Mouse (Mus musculus) embryonic stem cell, embryonic (primary cell): ENCODE results near the gene Efhc1.

Experiments
- CTCF ChIA-PET, 4 experiments: fragments of 300-600 bp in 2 of 4; fragments of 350-600 bp in 2 of 4; sonication (Branson Sonifier 250); formaldehyde crosslinking; loops; one replicate each; lab custom pipeline; 2022; ENCODE audit warnings: inconsistent platforms in 2 of 4; lab: Charles Lee
- POLR2A ChIA-PET, 4 experiments: fragments of 300-600 bp in 2 of 4; fragments of 350-600 bp in 2 of 4; sonication (Branson Sonifier 250); formaldehyde crosslinking; loops; one replicate each; lab custom pipeline; 2022; ENCODE audit warnings: antibody characterized with exemption in 4 of 4, inconsistent platforms in 1 of 4; lab: Charles Lee

Gene Efhc1

GRCm38 (mm10) chr1:20935106-20935505 lies 16.3 kb upstream of the Efhc1 start:
- POLR2A ChIA-PET, result interaction anchor here in 2 of 4 experiments (1.1 to 1.4 kb wide), 3 partner anchors 12 to 39 kb away, joined by 3 read pairs; no protein-coding TSS in a partner anchor
- CTCF ChIA-PET, result interaction anchor here (0.7 to 1.6 kb wide), 9 partner anchors 9 to 409 kb away, joined by 3 to 6 read pairs (median 3); partner anchors contain the start of gene Tmem14a (in 1 of the 4)

DNA sequence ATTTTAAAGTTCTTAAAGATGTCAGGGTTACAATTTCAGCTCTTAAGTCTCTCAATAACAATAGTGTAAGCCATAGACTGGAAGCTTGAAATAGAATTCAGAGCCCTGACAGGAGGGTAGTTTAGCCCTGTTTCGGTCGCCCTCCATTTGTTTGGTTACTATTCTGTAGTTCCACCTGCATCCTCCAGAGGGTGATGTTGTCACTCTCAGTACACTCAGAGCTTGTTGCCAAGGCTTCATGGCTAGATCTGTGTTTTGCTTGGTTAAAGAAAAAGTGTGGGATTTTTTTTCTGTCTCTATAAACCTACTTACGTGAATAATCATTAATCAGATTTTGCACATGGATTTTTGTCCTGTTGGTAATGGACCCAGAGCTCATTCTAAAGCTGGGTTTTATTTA lies 12.4 kb upstream of the Efhc1 start:
- POLR2A ChIA-PET, result interaction anchor here in 3 of 4 experiments (0.7 to 2.1 kb wide), 9 partner anchors 12 to 1421 kb away, joined by 3 to 7 read pairs (median 4); no protein-coding TSS in a partner anchor
- CTCF ChIA-PET, result interaction anchor here (0.5 to 2.9 kb wide), 46 partner anchors 9 to 1442 kb away, joined by 3 to 14 read pairs (median 4); partner anchors contain the start of genes Efhc1 (in 2 of the 4), Paqr8 (in 1 of the 4) and Tmem14a (in 1 of the 4)

DNA sequence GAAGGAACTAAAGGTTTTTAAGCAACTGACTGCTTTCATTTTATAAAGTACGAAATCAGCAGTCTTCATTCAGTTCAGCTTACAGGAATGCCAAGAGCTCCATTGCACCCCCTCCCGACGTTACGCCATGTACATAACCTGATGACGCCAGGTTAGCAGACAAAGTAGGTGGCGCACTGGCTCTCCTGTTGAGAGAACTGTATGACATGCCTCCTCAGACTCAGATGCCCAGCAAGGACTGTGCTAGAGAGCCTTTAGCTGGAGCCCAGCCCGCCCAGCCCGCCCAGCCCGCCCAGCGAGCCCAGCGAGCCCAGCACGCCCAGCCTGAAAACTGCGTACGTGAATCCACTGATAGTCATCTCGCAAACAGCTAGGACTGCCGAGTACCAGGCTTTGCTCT lies 11.3 kb upstream of the Efhc1 start:
- ChIA-PET CTCF (interaction anchor here (0.6 to 2.9 kb wide), 29 partner anchors 11 to 240 kb away, joined by 3 to 14 read pairs (median 5); partner anchors contain the start of gene Efhc1 (in 2 of the 4)), POLR2A (interaction anchor here in 2 of 4 experiments (0.6 to 2.1 kb wide), 12 partner anchors 10 to 226 kb away, joined by 3 to 7 read pairs (median 4); partner anchors contain the start of gene Paqr8 (in 1 of the 2))

- POLR2A ChIA-PET, result interaction anchor here in 1 of 4 experiments (0.9 to 1.0 kb wide), 2 partner anchors 9 to 35 kb away, joined by 3 to 8 read pairs; no protein-coding TSS in a partner anchor
Observed at GRCm38 (mm10) chr1:20941322-20941721, 10.1 kb upstream of the Efhc1 start.

GRCm38 (mm10) chr1:20941857-20942256 lies 9.6 kb upstream of the Efhc1 start:
- ChIA-PET POLR2A (interaction anchor here in 1 of 4 experiments (0.6 to 0.9 kb wide), 2 partner anchors 35 to 55 kb away, joined by 3 read pairs; no protein-coding TSS in a partner anchor), CTCF (interaction anchor here in 1 of 4 experiments (1.5 kb wide), 1 partner anchor 180 kb away, joined by 5 read pairs; no protein-coding TSS in a partner anchor)

More at GRCm38 (mm10) chr1:20941322-20941721, 10.1 kb upstream of the Efhc1 start:
- CTCF ChIA-PET, result interaction anchor here in 2 of 4 experiments (1.0 to 2.9 kb wide), 4 partner anchors 180 to 241 kb away, joined by 4 to 14 read pairs (median 6); no protein-coding TSS in a partner anchor

DNA sequence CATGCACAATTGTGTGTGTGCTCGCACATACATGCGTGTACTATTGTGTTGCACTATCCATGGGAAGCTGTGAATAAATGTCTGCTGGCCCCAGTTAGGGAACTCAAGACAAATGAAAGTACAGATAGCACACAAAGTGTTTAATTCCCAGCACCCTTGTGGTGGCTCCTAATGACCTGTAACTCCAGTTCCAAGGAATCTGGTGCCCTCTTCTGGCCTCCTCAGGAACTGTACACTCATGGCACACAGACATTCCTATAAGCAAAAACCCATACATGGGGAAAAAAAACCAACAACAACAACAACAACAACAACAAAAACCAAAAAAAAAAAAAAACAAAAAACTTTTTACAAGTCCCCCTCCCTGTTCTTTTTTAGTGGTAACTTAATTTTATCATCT lies 8.4 kb upstream of the Efhc1 start:
- POLR2A ChIA-PET, result interaction anchor here in 1 of 4 experiments (1.9 kb wide), 1 partner anchor 129 kb away, joined by 5 read pairs; no protein-coding TSS in a partner anchor
- CTCF ChIA-PET, result interaction anchor here (0.7 to 0.8 kb wide), 5 partner anchors 10 to 339 kb away, joined by 3 to 9 read pairs (median 4); no protein-coding TSS in a partner anchor

- POLR2A ChIA-PET, result interaction anchor here in 3 of 4 experiments (0.6 to 1.7 kb wide), 6 partner anchors 23 to 266 kb away, joined by 3 to 4 read pairs (median 3); partner anchors contain the start of gene Tmem14a (in 1 of the 3)
- CTCF ChIA-PET, result interaction anchor here in 3 of 4 experiments (0.6 to 2.0 kb wide), 6 partner anchors 12 to 214 kb away, joined by 3 to 14 read pairs (median 4); no protein-coding TSS in a partner anchor
Observed at GRCm38 (mm10) chr1:20951799-20952198, 373 bp downstream of the Efhc1 start.

DNA sequence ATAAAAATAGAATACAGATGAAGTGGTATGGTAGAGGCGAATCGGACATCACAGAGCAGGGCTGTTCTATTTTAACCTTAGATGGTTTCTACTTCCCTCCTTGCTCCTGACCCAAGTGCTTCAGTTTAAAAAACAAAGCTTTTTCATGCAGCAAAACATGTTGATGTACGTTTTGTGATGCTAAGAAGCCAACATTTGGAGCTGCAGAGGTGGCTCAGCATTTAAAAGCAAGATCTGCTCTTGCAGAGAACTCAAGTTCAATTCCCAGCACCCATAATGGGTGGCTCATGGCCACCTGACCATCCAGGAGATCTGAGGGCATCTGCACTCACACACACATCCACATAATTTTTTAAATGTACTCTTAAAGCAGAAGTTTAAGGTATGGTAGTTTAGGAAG lies 3.5 kb downstream of the Efhc1 start:
- POLR2A ChIA-PET, result interaction anchor here in 3 of 4 experiments (0.5 to 1.5 kb wide), 5 partner anchors 15 to 113 kb away, joined by 3 to 8 read pairs (median 5); no protein-coding TSS in a partner anchor
- CTCF ChIA-PET, result interaction anchor here in 2 of 4 experiments (1.2 to 1.7 kb wide), 2 partner anchors 16 to 19 kb away, joined by 4 read pairs; no protein-coding TSS in a partner anchor

DNA sequence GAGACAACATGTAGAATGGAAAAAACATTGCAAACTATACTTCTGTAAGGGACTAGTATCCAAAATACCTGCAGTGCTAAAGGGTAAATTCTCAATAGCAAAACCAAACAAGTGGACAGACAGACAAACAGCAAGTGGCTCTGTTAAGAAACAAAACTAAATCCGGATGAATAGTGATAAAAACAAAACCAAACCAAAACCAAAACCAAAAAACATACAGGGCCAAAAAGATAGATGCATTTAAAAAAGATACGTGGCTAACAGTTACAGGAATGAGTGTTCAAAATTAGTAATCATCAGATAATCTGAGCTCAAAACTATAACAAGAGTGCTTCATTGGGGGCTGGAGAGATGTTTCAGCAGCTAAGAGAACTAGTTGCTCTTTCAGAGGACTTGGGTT lies 18.2 kb downstream of the Efhc1 start:
- ChIA-PET POLR2A (no interaction called here), CTCF (no interaction called here)

DNA sequence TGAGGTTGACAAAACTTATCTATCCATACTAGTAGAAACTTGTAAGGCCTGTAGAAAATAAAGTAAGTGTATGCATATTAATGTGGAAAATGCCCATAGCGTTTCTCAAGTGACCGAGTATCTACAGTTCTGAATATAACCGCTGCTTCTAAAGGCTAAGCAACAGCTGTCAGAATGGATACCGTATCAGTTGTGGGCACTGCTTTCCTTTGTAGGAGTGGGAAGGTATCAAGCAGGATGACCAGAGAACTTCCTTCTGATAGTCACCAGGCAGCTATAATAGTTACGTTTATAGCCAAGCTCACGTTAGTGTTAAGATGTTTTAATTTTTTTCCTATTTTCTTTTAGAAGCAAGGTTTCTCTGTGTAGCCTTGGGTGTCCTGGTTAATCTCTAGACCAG lies 22.0 kb downstream of the Efhc1 start:
- ChIA-PET POLR2A (interaction anchor here in 1 of 4 experiments (2.0 kb wide), 1 partner anchor 23 kb away, joined by 9 read pairs; no protein-coding TSS in a partner anchor), CTCF (interaction anchor here in 1 of 4 experiments (1.5 kb wide), 1 partner anchor 18 kb away, joined by 4 read pairs; no protein-coding TSS in a partner anchor)

DNA sequence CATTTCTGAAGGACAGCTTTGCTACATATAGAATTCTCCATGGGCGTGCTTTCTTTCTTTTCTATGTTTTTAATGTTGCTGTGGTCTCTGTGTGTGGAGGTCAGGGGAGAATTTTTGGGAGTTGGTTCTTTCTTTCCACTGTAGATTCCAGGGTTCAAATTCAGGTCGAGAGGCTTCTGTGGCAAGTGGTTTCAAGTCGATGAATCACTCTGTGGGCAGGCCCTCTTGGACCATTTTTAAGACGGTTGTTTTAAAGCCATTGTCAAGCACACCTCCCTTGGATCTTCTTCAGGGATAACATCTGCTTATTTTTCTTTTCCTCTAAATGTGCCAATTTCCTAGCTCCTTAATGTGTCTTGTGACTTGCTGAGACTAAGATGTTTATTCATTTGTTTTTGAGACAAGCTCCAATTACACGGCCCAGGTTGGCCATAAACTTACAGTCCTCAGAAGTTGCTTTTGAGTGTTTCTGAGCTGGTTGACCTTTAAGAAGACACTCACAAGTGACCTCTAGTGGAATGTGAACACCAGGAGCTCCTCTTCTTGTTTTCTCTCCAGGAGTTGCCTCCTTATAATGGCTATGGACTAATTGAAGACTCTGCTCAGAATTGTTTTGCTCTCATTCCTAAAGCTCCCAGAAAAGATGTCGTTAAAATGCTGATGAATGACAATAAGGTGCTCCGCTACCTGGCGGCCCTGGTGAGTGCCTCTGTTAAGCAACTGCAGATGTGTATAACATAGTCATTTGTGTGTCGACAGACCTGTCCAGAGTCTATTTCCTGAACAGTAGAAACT lies 23.1 kb downstream of the Efhc1 start:
- ChIA-PET POLR2A (interaction anchor here in 3 of 4 experiments (0.7 to 2.0 kb wide), 13 partner anchors 11 to 107 kb away, joined by 3 to 9 read pairs (median 4); partner anchors contain the start of gene Efhc1 (in 1 of the 3)), CTCF (interaction anchor here (0.5 to 1.6 kb wide), 16 partner anchors 10 to 561 kb away, joined by 3 to 7 read pairs (median 3); no protein-coding TSS in a partner anchor)

DNA sequence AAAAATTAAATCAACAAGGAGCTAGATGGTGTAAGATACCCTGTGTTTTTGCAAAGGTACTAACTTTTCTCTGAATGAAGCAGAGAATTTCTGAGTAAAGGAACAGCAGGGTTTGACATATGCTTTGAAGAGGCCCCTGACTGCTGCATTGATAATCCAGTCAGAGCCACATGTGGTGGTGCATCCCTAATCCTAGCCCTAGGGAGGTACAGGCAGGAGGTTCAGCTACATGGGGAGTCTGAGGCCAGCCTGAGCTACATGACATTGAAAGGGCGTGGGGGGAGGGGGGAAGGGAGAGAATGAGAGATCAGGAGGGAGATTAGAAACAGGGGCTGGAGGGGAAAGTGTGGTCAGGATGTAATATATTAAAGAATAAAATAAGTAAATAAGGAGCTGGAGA lies 29.1 kb downstream of the Efhc1 start:
- CTCF ChIA-PET, result interaction anchor here in 2 of 4 experiments (0.6 to 2.1 kb wide), 2 partner anchors 8 to 41 kb away, joined by 4 read pairs; no protein-coding TSS in a partner anchor

GRCm38 (mm10) chr1:20981764-20982163 lies 30.3 kb downstream of the Efhc1 start:
- CTCF ChIA-PET, result interaction anchor here in 1 of 4 experiments (2.1 kb wide), 1 partner anchor 42 kb away, joined by 4 read pairs; no protein-coding TSS in a partner anchor
- POLR2A ChIA-PET, result interaction anchor here in 1 of 4 experiments (1.0 kb wide), 1 partner anchor 98 kb away, joined by 3 read pairs; no protein-coding TSS in a partner anchor

More for the DNA sequence above, 29.1 kb downstream of the Efhc1 start:
- POLR2A ChIA-PET, result interaction anchor here in 2 of 4 experiments (0.7 to 2.0 kb wide), 2 partner anchors 12 to 17 kb away, joined by 3 to 4 read pairs; no protein-coding TSS in a partner anchor

DNA sequence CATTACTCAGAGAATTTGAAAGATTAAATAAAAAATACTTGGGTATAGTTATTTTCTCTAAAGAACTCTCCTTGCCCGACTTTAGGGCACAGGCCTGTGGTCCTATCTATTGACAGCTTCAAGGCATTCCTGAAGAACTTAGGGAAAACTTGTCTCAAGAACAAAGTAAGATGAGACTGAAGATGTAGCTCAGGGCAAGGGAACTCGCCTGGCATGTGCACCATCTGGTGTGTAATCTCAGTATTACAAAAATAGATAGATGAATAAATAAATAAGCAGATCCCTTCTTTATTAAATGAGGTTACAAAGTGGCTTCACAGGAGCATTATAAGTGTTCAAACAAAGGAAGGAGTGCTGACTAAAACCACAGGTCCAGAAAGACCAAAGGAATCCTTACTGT lies 32.7 kb downstream of the Efhc1 start:
- ChIA-PET CTCF (interaction anchor here in 2 of 4 experiments (0.5 to 1.3 kb wide), 3 partner anchors 9 to 117 kb away, joined by 3 read pairs; no protein-coding TSS in a partner anchor), POLR2A (interaction anchor here in 1 of 4 experiments (1.0 kb wide), 1 partner anchor 13 kb away, joined by 3 read pairs; no protein-coding TSS in a partner anchor)

DNA sequence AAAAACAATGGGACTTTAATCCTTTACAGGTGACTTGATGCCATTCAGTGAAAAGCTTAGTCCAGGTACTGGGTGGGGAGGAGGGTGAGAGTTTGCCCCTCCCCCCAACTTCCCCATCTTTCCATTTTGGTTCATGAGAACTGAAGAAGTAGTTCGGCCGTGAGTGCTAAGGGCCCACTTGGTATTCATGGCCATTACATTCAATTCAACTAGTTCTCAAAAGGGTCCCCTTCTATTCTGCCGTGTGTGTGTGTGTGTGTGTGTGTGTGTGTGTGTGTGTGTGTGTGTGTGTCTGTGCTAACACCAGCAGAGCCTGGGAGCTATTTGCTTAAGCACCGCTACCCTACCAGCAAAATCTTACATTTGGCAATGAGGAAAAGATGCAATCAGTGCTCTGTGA lies 33.2 kb downstream of the Efhc1 start:
- CTCF ChIA-PET, result interaction anchor here in 3 of 4 experiments (0.6 to 1.3 kb wide), 3 partner anchors 10 to 251 kb away, joined by 3 to 7 read pairs (median 3); no protein-coding TSS in a partner anchor
- POLR2A ChIA-PET, result interaction anchor here in 1 of 4 experiments (1.0 kb wide), 1 partner anchor 13 kb away, joined by 3 read pairs; no protein-coding TSS in a partner anchor

DNA sequence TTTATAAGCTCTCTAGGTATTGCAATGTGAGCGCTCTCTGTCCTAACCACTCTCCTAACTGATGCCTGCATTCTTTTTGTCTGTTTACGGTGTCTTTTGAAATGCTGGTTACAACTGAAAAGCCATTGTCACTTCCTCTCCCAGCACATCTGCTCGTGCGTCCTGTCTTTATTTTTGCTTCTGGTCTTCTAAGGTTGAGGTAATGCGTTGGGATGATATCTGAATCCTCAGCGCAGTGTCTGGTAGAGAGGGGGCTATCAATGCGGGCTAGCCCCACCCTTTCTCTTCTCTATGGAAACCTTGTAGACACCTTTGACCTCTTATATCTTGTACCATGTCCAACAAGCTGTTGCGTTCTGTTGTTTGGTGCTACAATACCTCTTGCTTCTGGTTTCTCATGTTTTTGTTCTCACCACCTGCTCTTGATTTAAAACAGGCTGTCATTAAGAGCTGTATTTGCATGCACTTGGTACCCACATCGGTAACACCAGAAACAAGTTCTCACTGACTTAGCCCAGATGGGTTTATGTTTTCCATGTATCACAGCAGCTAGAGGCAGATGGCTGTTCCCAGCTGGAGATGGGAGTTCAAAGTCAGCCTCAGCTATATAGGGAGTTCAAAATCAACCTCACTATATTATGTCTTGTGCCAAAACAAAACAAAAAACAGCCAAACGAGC lies 35.1 kb downstream of the Efhc1 start:
- POLR2A ChIA-PET, result interaction anchor here in 3 of 4 experiments (0.6 to 1.8 kb wide), 4 partner anchors 11 to 287 kb away, joined by 3 to 9 read pairs (median 6); no protein-coding TSS in a partner anchor
- CTCF ChIA-PET, result interaction anchor here in 1 of 4 experiments (1.7 kb wide), 1 partner anchor 12 kb away, joined by 4 read pairs; no protein-coding TSS in a partner anchor
